Mouse (Mus musculus): Measurements from ENCODE around the gene Zfp882. TPM values are rescaled to one million over a fixed set of nuclear protein-coding genes. Genes with fewer than 3 reads are reported as not detected.
"Not testable (repeated sequence)": the region's sequence is repeated elsewhere in the genome, so short reads cannot be mapped to it uniquely, and the experiment has no call there.

The Zfp882 gene
- polyA plus RNA-seq, 1 experiment = 0.08 TPM

- 94% methylated on average over 5 of the region's 5 CpGs for WGBS
- Histone ChIP-seq H3K27me3 (ENCODE audit: control insufficient read depth, insufficient read depth, low read length) (no peaks in the 10 kb centered on the region), H3K4me3 (ENCODE audit: low read depth, low read length) (no peak overlapping the region), H3K4me1 (ENCODE audit: control insufficient read depth, insufficient read depth, insufficient read length, low read length) (no peaks in the 10 kb centered on the region; the same call in 1 of the 2 replicates), H3K27ac (ENCODE audit: insufficient read depth, low read depth, low read length) (no peak overlapping the region), H3K36me3 (ENCODE audit: control insufficient read depth, insufficient read depth, low read length) (no peaks in the 10 kb centered on the region)
- no peak for TF ChIP-seq CTCF (IDR thresholded peaks at IDR 0.05; ENCODE audit: extremely low read depth, insufficient read length, insufficient replicate concordance, low read depth, low read length)
- TF ChIP-seq POLR2A (IDR thresholded peaks at IDR 0.05; ENCODE audit: low read depth, low read length) = no peak
These were observed 580 bp upstream of the Zfp882 start for GRCm38 (mm10) chr8:71907798-71908257.

- no peak overlapping the region for H3K4me3 ChIP-seq (ENCODE audit: low read depth, low read length)
- no peaks in the 10 kb centered on the region for H3K27me3 ChIP-seq (ENCODE audit: control insufficient read depth, insufficient read depth, low read length)
- WGBS = 76% methylated on average over 2 of the region's 2 CpGs
- TF ChIP-seq POLR2A (IDR thresholded peaks at IDR 0.05; ENCODE audit: low read depth, low read length) (no peak), CTCF (IDR thresholded peaks at IDR 0.05; ENCODE audit: extremely low read depth, insufficient read length, insufficient replicate concordance, low read depth, low read length) (no peak)
- peaks cover 2% of the 10 kb centered on the region; the same call in 1 of the 2 replicates for H3K36me3 ChIP-seq (ENCODE audit: control insufficient read depth, insufficient read depth, low read length)
- no peak overlapping the region for H3K27ac ChIP-seq (ENCODE audit: insufficient read depth, low read depth, low read length)
- no peaks in the 10 kb centered on the region; the same call in 1 of the 2 replicates for H3K4me1 ChIP-seq (ENCODE audit: control insufficient read depth, insufficient read depth, insufficient read length, low read length)
These were observed 3.9 kb downstream of the Zfp882 start for GRCm38 (mm10) chr8:71912286-71912685.

- Histone ChIP-seq H3K36me3 (ENCODE audit: control insufficient read depth, insufficient read depth, low read length) (0 out of 2 replicates have a peak, but pooled peaks cover 2% of the 10 kb centered on the region), H3K27me3 (ENCODE audit: control insufficient read depth, insufficient read depth, low read length) (no peaks in the 10 kb centered on the region), H3K27ac (ENCODE audit: insufficient read depth, low read depth, low read length) (peak overlapping the region; percentile 97), H3K4me1 (ENCODE audit: control insufficient read depth, insufficient read depth, insufficient read length, low read length) (peaks cover 2% of the 10 kb centered on the region; the same call in 1 of the 2 replicates), H3K4me3 (ENCODE audit: low read depth, low read length) (peak overlapping the region; percentile 98)
- under 1% methylated on average over 57 of the region's 57 CpGs for WGBS
- TF ChIP-seq CTCF (IDR thresholded peaks at IDR 0.05; ENCODE audit: extremely low read depth, insufficient read length, insufficient replicate concordance, low read depth, low read length) (no peak), POLR2A (IDR thresholded peaks at IDR 0.05; ENCODE audit: low read depth, low read length) (peak; percentile 87)
These were observed 14.4 kb downstream of the Zfp882 start for GRCm38 (mm10) chr8:71922567-71923401.

GRCm38 (mm10) chr8:71925791-71926190, 17.4 kb downstream of the Zfp882 start:
- peaks cover 2% of the 10 kb centered on the region; the same call in 1 of the 2 replicates for H3K4me1 ChIP-seq (ENCODE audit: control insufficient read depth, insufficient read depth, insufficient read length, low read length)
- H3K27ac ChIP-seq (ENCODE audit: insufficient read depth, low read depth, low read length) = peak overlapping the region; percentile 43
- peaks cover 23% of the 10 kb centered on the region for H3K36me3 ChIP-seq (ENCODE audit: control insufficient read depth, insufficient read depth, low read length)
- TF ChIP-seq POLR2A (IDR thresholded peaks at IDR 0.05; ENCODE audit: low read depth, low read length) (no peak), CTCF (IDR thresholded peaks at IDR 0.05; ENCODE audit: extremely low read depth, insufficient read length, insufficient replicate concordance, low read depth, low read length) (no peak)
- H3K27me3 ChIP-seq (ENCODE audit: control insufficient read depth, insufficient read depth, low read length) = no peaks in the 10 kb centered on the region
- no peak overlapping the region for H3K4me3 ChIP-seq (ENCODE audit: low read depth, low read length)
- WGBS = 90% methylated on average over 5 of the region's 5 CpGs

DNA sequence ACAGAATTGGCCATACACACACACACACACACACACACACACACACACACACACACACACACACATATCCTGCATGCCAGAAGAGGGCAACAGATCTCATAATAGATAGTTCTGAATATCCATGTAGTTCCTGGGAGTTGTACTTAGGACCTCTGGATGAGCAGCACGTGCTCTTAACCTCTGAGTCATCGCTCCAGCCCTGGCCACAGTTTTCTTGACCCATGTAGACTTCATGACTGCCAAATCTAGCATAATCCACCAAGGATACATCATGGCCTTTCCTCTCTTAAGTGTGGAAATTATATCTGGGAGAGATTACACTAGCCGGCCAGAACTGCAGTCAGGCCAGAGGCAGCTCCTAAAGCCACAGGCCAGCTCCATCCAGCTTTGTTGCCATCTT, 18.1 kb downstream of the Zfp882 start:
- peak overlapping the region; percentile 73; the same call in 1 of the 2 replicates for H3K27ac ChIP-seq (ENCODE audit: insufficient read depth, low read depth, low read length)
- peaks cover 2% of the 10 kb centered on the region; the same call in 1 of the 2 replicates for H3K4me1 ChIP-seq (ENCODE audit: control insufficient read depth, insufficient read depth, insufficient read length, low read length)
- no peak overlapping the region for H3K4me3 ChIP-seq (ENCODE audit: low read depth, low read length)
- TF ChIP-seq POLR2A (IDR thresholded peaks at IDR 0.05; ENCODE audit: low read depth, low read length) = no peak
- no peak for TF ChIP-seq CTCF (IDR thresholded peaks at IDR 0.05; ENCODE audit: extremely low read depth, insufficient read length, insufficient replicate concordance, low read depth, low read length)
- 46% methylated on average over 3 of the region's 3 CpGs for WGBS
- peaks cover 30% of the 10 kb centered on the region for H3K36me3 ChIP-seq (ENCODE audit: control insufficient read depth, insufficient read depth, low read length)
- H3K27me3 ChIP-seq (ENCODE audit: control insufficient read depth, insufficient read depth, low read length) = no peaks in the 10 kb centered on the region

GRCm38 (mm10) chr8:71927779-71928178, 19.4 kb downstream of the Zfp882 start:
- Histone ChIP-seq H3K27ac (ENCODE audit: insufficient read depth, low read depth, low read length) (no peak overlapping the region), H3K36me3 (ENCODE audit: control insufficient read depth, insufficient read depth, low read length) (peaks cover 31% of the 10 kb centered on the region), H3K4me1 (ENCODE audit: control insufficient read depth, insufficient read depth, insufficient read length, low read length) (peaks cover 2% of the 10 kb centered on the region; the same call in 1 of the 2 replicates), H3K4me3 (ENCODE audit: low read depth, low read length) (no peak overlapping the region), H3K27me3 (ENCODE audit: control insufficient read depth, insufficient read depth, low read length) (no peaks in the 10 kb centered on the region)
- TF ChIP-seq POLR2A (IDR thresholded peaks at IDR 0.05; ENCODE audit: low read depth, low read length) (no peak), CTCF (IDR thresholded peaks at IDR 0.05; ENCODE audit: extremely low read depth, insufficient read length, insufficient replicate concordance, low read depth, low read length) (no peak)

GRCm38 (mm10) chr8:71938037-71938436, 29.6 kb downstream of the Zfp882 start:
- not testable (repeated sequence) for H3K4me3 ChIP-seq (ENCODE audit: low read depth, low read length); H3K27ac ChIP-seq (ENCODE audit: insufficient read depth, low read depth, low read length); H3K36me3 ChIP-seq (ENCODE audit: control insufficient read depth, insufficient read depth, low read length); H3K27me3 ChIP-seq (ENCODE audit: control insufficient read depth, insufficient read depth, low read length); H3K4me1 ChIP-seq (ENCODE audit: control insufficient read depth, insufficient read depth, insufficient read length, low read length)
- WGBS = 70% methylated on average over 2 of the region's 2 CpGs

Data from small intestine, adult 2 months (tissue).